Comparison of ENCODE assay signal across 8 mouse cellular contexts in genomic region chr16:44615878-44616206, GRCm38 (mm10). TPM values are rescaled to one million over a fixed set of nuclear protein-coding genes. Genes with fewer than 3 reads are reported as not detected.
DNase-seq lines count a peak whose midpoint lies in the region; ATAC-seq and TF ChIP-seq lines count a peak whose summit lies in the region.

No protein-coding gene starts in this region.

- peak; percentile 66 to 68 for DNase-seq in right cerebral cortex, postnatal 10 days (ENCODE audit: low spot score in 2 of 2)
- DNase-seq in right cerebral cortex, postnatal 36 days (ENCODE audit: low spot score in 2 of 2), result no peak
- peak; percentile 55 for DNase-seq in kidney, postnatal 0 days (ENCODE audit: low spot score)
- DNase-seq in neural tube, embryonic 11.5 days (ENCODE audit: low spot score), result peak; percentile 53
- DNase-seq in testis, postnatal 14 days (ENCODE audit: low spot score), result no peak
- DNase-seq in urinary bladder, adult 2 months (ENCODE audit: low spot score), result no peak

- H3K36me3 ChIP-seq in forebrain, embryonic 16.5 days (ENCODE audit: control insufficient read depth, insufficient read depth), result no peaks in the 10 kb centered on the region
- no peaks in the 10 kb centered on the region for H3K36me3 ChIP-seq in kidney, postnatal 0 days (ENCODE audit: insufficient read depth, low read length)
- no peaks in the 10 kb centered on the region for H3K36me3 ChIP-seq in neural tube, embryonic 11.5 days (ENCODE audit: control insufficient read depth, insufficient read depth, low read length)

- peak; percentile 57 for ATAC-seq in forebrain, embryonic 16.5 days
- ATAC-seq in kidney, postnatal 0 days (replicated peaks; ENCODE audit: low FRiP score, low read depth), result no peak
- ATAC-seq in neural tube, embryonic 11.5 days (ENCODE audit: insufficient read depth, low FRiP score, low TSS enrichment), result peak; percentile 63
- ATAC-seq in activated CD4-positive, CD25-positive, alpha-beta regulatory T cell, adult 4 months, result no peak

- no peaks in the 10 kb centered on the region for H3K9me3 ChIP-seq in forebrain, embryonic 16.5 days (ENCODE audit: control insufficient read depth, low read length)
- H3K9me3 ChIP-seq in kidney, postnatal 0 days (replicated peaks; ENCODE audit: low read length), result no peaks in the 10 kb centered on the region
- no peaks in the 10 kb centered on the region for H3K9me3 ChIP-seq in neural tube, embryonic 11.5 days (ENCODE audit: control insufficient read depth, low read length)

- TF ChIP-seq CTCF in kidney, postnatal 0 days (IDR thresholded peaks at IDR 0.05; ENCODE audit: low read depth), result no peak

- peak overlapping the region; percentile 81; the same call in 1 of the 2 replicates for H3K27ac ChIP-seq in forebrain, embryonic 16.5 days (ENCODE audit: low read length)
- no peak overlapping the region for H3K27ac ChIP-seq in kidney, postnatal 0 days
- no peak overlapping the region for H3K27ac ChIP-seq in neural tube, embryonic 11.5 days (ENCODE audit: low read depth, low read length)

- peak overlapping the region; percentile 15; the same call in 1 of the 2 replicates for H3K9ac ChIP-seq in forebrain, embryonic 16.5 days (replicated peaks; ENCODE audit: low read depth, low read length)
- no peak overlapping the region for H3K9ac ChIP-seq in kidney, postnatal 0 days (ENCODE audit: low read depth, low read length)
- H3K9ac ChIP-seq in neural tube, embryonic 11.5 days (ENCODE audit: low read length), result no peak overlapping the region

- no peak overlapping the region for H3K4me2 ChIP-seq in forebrain, embryonic 16.5 days (ENCODE audit: low read length)
- H3K4me2 ChIP-seq in kidney, postnatal 0 days (ENCODE audit: low read length), result no peak overlapping the region
- no peak overlapping the region for H3K4me2 ChIP-seq in neural tube, embryonic 11.5 days (ENCODE audit: low read depth)

- peaks cover 29% of the 10 kb centered on the region for H3K4me1 ChIP-seq in forebrain, embryonic 16.5 days (replicated peaks; ENCODE audit: control insufficient read depth, insufficient read depth, low read length)
- H3K4me1 ChIP-seq in kidney, postnatal 0 days (replicated peaks; ENCODE audit: insufficient read depth, low read length), result peaks cover 12% of the 10 kb centered on the region; the same call in 1 of the 2 replicates
- H3K4me1 ChIP-seq in neural tube, embryonic 11.5 days (ENCODE audit: control insufficient read depth, insufficient read depth, low read length), result peaks cover 7% of the 10 kb centered on the region; the same call in 1 of the 2 replicates

- 3% methylated on average over 3 of the region's 3 CpGs for WGBS in forebrain, embryonic 16.5 days
- 6% methylated on average over 3 of the region's 3 CpGs for WGBS in kidney, postnatal 0 days
- 35% methylated on average over 3 of the region's 3 CpGs for WGBS in neural tube, embryonic 11.5 days

- no peak overlapping the region for H3K4me3 ChIP-seq in forebrain, embryonic 16.5 days (replicated peaks; ENCODE audit: low read length)
- no peak overlapping the region for H3K4me3 ChIP-seq in kidney, postnatal 0 days (replicated peaks; ENCODE audit: low read depth, low read length)
- no peak overlapping the region for H3K4me3 ChIP-seq in neural tube, embryonic 11.5 days (ENCODE audit: low read depth, low read length)

- H3K27me3 ChIP-seq in forebrain, embryonic 16.5 days (replicated peaks; ENCODE audit: control insufficient read depth, insufficient read depth, low read length), result no peaks in the 10 kb centered on the region
- no peaks in the 10 kb centered on the region for H3K27me3 ChIP-seq in kidney, postnatal 0 days (ENCODE audit: insufficient read depth, low read length)
- no peaks in the 10 kb centered on the region for H3K27me3 ChIP-seq in neural tube, embryonic 11.5 days (ENCODE audit: control insufficient read depth, insufficient read depth, low read length)

RNA-seq across cellular contexts. Expression of gene Boc, which starts 57.1 kb away (rescaled TPM):
- polyA plus RNA-seq in forebrain, embryonic 16.5 days (2015; fragmentation: Nextera tagmentation; extraction: Ambion mirVana), result 15.2 and 17.6 TPM in 2 replicates
- 13.4 and 13.5 TPM in 2 replicates for polyA plus RNA-seq in kidney, postnatal 0 days (2015; fragmentation: Nextera tagmentation; extraction: Ambion mirVana)
- polyA plus RNA-seq in neural tube, embryonic 11.5 days (2014; fragmentation: Nextera tagmentation; extraction: Ambion mirVana), result 43.8 and 48.2 TPM in 2 replicates
- 23.5 and 30.1 TPM in 2 replicates for polyA plus RNA-seq in urinary bladder, adult 2 months (2012; rRNA removed)
- polyA plus RNA-seq in activated CD4-positive, CD25-positive, alpha-beta regulatory T cell, adult 4 months (2017; shearing (Covaris generic)), result under 1 TPM; 0.09 to 0.10 TPM

Comparison
In these comparisons a context has a peak if more than half of its experiments do, and no peak if none do; other contexts are left out.
1. DNase-seq: peak in right cerebral cortex, postnatal 10 days (2 of 2), kidney, postnatal 0 days (single experiment) and neural tube, embryonic 11.5 days (single experiment); none in right cerebral cortex, postnatal 36 days (0 of 2), testis, postnatal 14 days (single experiment) and urinary bladder, adult 2 months (single experiment).
2. ATAC-seq: peak in forebrain, embryonic 16.5 days (single experiment) and neural tube, embryonic 11.5 days (single experiment); none in kidney, postnatal 0 days (single experiment) and activated CD4-positive, CD25-positive, alpha-beta regulatory T cell, adult 4 months (single experiment).
3. RNA of gene Boc, which starts 57.1 kb away (polyA plus RNA-seq): 43.8 to 48.2 TPM in neural tube, embryonic 11.5 days, 23.5 to 30.1 TPM in urinary bladder, adult 2 months, 15.2 to 17.6 TPM in forebrain, embryonic 16.5 days and 13.4 to 13.5 TPM in kidney, postnatal 0 days; 0.09 to 0.10 TPM in activated CD4-positive, CD25-positive, alpha-beta regulatory T cell, adult 4 months; every median in the first group is over 10 times any median in the second.